Mouse (Mus musculus) embryonic facial prominence, embryonic 10.5 days (tissue): ENCODE results near the gene Rnf34. TPM values are rescaled to one million over a fixed set of nuclear protein-coding genes. Genes with fewer than 3 reads are reported as not detected.

Experiments used
- DNase-seq: peaks from one replicate; pipeline ENCODE4 v3.0.0-alpha.2; 2017; ENCODE audit warnings: low spot score
- H3K27ac ChIP-seq: fragments of 300-500 bp; sonication (generic); replicated peaks from 2 replicates; pipeline ENCODE4 v1.5.1; 2016; ENCODE audit warnings: mild to moderate bottlenecking
- H3K27me3 ChIP-seq: fragments of 300-500 bp; sonication (generic); replicated peaks from 2 replicates; pipeline ENCODE4 v1.6.1; 2016; ENCODE audit warnings: low read depth, mild to moderate bottlenecking; ENCODE audit not compliant: poor library complexity, severe bottlenecking
- H3K36me3 ChIP-seq: fragments of 300-500 bp; sonication (generic); replicated peaks from 2 replicates; pipeline ENCODE4 v1.6.1; 2016; ENCODE audit warnings: mild to moderate bottlenecking, moderate library complexity
- H3K4me1 ChIP-seq: fragments of 300-500 bp; sonication (generic); 2 replicates; pipeline ENCODE4 v1.6.1; 2016
- H3K4me3 ChIP-seq: fragments of 300-500 bp; sonication (generic); 2 replicates; pipeline ENCODE4 v1.5.1; 2016; ENCODE audit warnings: mild to moderate bottlenecking, moderate library complexity
- H3K9me3 ChIP-seq: fragments of 300-500 bp; sonication (generic); 2 replicates; pipeline ENCODE4 v1.6.1; 2016; ENCODE audit warnings: mild to moderate bottlenecking
- WGBS: fragments of 180-500 bp; shearing (Covaris S2); methylation state at CpG from one replicate; pipeline ENCODE4 v1.1.7; 2016; 5-methylcytosine and 5-hydroxymethylcytosine counted together
- polyA plus RNA-seq: library from polyadenylated mRNA; unstranded; fragments of >200 nt; fragmentation: Nextera tagmentation; extraction: Ambion mirVana; gene quantifications from 2 replicates; pipeline ENCODE4 v1.2.1, GENCODE M21; 2016

Gene Rnf34
- polyA plus RNA-seq = 48.5 and 48.7 TPM in 2 replicates

DNA sequence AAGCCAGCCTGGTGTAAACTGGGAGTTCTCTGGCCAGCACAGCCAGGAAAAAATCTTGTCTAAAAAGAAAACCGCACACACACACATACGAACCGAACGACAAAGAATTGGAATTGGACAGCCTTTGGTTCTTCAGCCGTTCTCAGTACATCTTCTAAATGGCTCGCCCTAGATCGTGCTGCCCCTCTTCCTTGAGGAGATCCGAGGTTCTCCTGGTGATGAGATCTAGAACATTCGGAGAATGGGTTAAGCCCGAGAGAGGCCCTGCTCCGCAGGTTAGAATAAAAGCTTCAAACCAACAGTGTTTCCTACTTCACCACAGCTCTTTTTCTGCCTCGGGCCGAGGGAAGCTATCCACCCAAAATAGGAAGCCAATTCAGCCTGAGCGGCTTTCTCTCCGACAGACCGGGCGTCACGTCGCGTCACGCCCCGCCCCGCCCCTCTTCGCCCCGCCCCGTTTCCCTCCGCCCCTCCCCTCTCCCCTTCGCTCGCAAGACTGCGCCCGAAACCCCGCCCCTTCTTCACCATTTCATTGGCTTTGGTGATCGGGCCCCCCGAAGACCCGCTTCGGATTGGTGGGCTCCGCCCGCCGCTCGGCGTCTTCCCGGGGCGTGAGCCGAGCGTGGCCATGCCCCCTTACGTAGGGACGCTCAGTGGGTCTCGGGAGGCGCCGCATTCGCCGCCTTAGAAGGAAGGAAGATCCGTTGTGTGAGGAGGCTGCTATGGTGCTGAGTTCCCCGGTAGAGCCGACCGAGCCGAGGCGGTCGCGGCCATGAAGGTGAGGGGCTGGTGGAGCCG is at the start of gene Rnf34:
TSS of gene Rnf34 (plus strand) at position 528 of the 798 bp plus-strand sequence.
- Histone ChIP-seq H3K27me3 (no peaks in the 10 kb centered on the region), H3K4me1 (peaks cover 24% of the 10 kb centered on the region), H3K9me3 (no peaks in the 10 kb centered on the region), H3K36me3 (no peaks in the 10 kb centered on the region; the same call in 1 of the 2 replicates), H3K27ac (peak within 1 kb of the TSS; percentile 97), H3K4me3 (peak within 1 kb of the TSS; percentile 91)
- peak; percentile 99 for DNase-seq
- WGBS = under 1% methylated on average over 61 of the region's 61 CpGs

- no peak overlapping the region for H3K27ac ChIP-seq
- no peaks in the 10 kb centered on the region for H3K9me3 ChIP-seq
- DNase-seq = no peak
- H3K4me3 ChIP-seq = no peak overlapping the region
- 86% methylated on average over 13 of the region's 13 CpGs for WGBS
- H3K27me3 ChIP-seq = no peaks in the 10 kb centered on the region
- H3K4me1 ChIP-seq = no peaks in the 10 kb centered on the region
- peaks cover 98% of the 10 kb centered on the region for H3K36me3 ChIP-seq
Observed at GRCm38 (mm10) chr5:122800345-122801010, 49.4 kb upstream of the Rnf34 start.

- whole genome bisulfite sequencing = 97% methylated on average over 8 of the region's 8 CpGs
- Histone ChIP-seq H3K36me3 (peaks cover 98% of the 10 kb centered on the region), H3K27ac (no peak overlapping the region), H3K4me1 (no peaks in the 10 kb centered on the region), H3K27me3 (no peaks in the 10 kb centered on the region), H3K4me3 (no peak overlapping the region), H3K9me3 (no peaks in the 10 kb centered on the region)
- no peak for DNase-seq
Observed at GRCm38 (mm10) chr5:122801684-122802083, 48.2 kb upstream of the Rnf34 start.

DNA sequence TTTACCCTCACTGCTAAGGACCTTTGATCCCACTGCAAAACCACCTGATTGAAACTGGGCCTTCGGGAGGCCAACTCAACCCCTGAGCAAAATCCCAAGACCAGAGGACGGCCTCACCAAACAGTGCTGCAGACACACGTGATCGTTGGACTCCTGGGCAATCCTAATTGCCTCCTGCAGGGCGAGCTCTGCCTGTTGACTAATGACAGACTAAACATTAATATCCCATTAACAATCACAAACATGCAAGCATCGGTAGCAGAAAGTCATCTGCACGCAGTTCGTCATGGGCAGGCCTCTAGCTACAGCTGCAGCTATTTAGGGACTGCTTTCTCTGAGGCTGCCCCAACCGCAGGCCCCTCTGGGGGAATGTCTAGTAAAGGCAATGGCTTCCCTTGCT is 47.1 kb upstream of the Rnf34 start:
- Histone ChIP-seq H3K4me3 (no peak overlapping the region), H3K27me3 (no peaks in the 10 kb centered on the region), H3K27ac (no peak overlapping the region), H3K4me1 (no peaks in the 10 kb centered on the region), H3K9me3 (no peaks in the 10 kb centered on the region), H3K36me3 (peaks cover 100% of the 10 kb centered on the region)
- DNase-seq = no peak
- WGBS = 86% methylated on average over 9 of the region's 9 CpGs

GRCm38 (mm10) chr5:122805503-122805902 is 44.3 kb upstream of the Rnf34 start:
- H3K27ac ChIP-seq = no peak overlapping the region
- whole genome bisulfite sequencing = 54% methylated on average over 3 of the region's 3 CpGs
- no peaks in the 10 kb centered on the region for H3K27me3 ChIP-seq
- peaks cover 99% of the 10 kb centered on the region for H3K36me3 ChIP-seq
- H3K4me1 ChIP-seq = no peaks in the 10 kb centered on the region
- H3K9me3 ChIP-seq = no peaks in the 10 kb centered on the region
- DNase-seq = no peak
- no peak overlapping the region for H3K4me3 ChIP-seq

DNA sequence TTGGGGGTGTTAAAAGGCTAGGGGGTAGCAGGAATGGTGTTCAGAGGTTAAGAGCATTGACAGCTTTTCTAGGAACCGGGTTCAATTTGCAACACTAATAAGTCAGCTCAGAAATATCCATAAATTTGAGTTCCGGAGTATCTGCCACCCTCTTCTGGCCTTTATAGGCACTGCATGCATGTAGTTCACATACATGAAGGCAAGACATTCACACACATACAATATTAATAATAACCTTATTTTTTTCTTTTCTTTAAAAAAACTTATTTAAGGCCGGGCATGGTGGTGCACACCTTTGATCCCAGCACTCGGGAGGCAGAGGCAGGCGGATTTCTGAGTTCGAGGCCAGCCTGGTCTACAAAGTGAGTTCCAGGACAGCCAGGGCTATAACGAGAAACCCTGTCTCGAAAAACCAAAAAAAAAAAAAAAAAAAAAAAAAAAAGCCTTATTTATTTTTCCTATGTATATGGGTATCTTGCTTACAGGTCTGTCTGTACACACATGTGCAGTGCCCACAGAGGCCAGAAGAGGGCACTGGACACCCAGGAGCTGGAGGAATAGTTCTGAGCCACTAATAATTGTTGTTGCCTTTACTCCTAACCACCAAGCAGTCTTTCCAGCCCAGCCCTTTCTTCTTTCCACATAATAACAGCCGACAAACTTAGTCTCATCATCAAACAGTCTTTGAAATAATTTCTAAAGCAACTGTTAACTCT is 38.3 kb upstream of the Rnf34 start:
- Histone ChIP-seq H3K27ac (no peak overlapping the region), H3K9me3 (no peaks in the 10 kb centered on the region), H3K4me3 (no peak overlapping the region), H3K27me3 (no peaks in the 10 kb centered on the region), H3K4me1 (no peaks in the 10 kb centered on the region), H3K36me3 (peaks cover 99% of the 10 kb centered on the region)
- peak; percentile 73 for DNase-seq
- 91% methylated on average over 9 of the region's 9 CpGs for WGBS

DNA sequence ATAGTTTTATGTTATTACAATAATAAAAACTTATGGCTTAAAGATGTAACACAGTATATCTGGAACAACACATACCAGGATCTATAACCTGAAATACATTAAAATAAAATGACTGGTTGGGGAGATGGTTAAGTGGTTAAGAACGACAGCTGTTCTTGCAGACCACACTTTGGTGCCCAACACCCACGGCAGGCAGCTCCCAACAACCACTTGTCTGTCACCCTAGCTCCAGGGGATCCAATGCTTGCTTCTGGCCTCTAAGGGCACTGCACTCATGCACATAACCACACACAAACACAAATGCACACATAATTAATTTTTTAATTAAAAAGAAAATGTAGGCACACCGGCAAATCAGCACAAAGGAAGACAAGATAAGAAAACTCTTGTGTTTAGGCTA is 37.1 kb upstream of the Rnf34 start:
- Histone ChIP-seq H3K36me3 (peaks cover 99% of the 10 kb centered on the region), H3K4me1 (no peaks in the 10 kb centered on the region), H3K4me3 (no peak overlapping the region), H3K9me3 (no peaks in the 10 kb centered on the region), H3K27ac (no peak overlapping the region), H3K27me3 (no peaks in the 10 kb centered on the region)
- DNase-seq = no peak
- 91% methylated on average over 3 of the region's 3 CpGs for WGBS

DNA sequence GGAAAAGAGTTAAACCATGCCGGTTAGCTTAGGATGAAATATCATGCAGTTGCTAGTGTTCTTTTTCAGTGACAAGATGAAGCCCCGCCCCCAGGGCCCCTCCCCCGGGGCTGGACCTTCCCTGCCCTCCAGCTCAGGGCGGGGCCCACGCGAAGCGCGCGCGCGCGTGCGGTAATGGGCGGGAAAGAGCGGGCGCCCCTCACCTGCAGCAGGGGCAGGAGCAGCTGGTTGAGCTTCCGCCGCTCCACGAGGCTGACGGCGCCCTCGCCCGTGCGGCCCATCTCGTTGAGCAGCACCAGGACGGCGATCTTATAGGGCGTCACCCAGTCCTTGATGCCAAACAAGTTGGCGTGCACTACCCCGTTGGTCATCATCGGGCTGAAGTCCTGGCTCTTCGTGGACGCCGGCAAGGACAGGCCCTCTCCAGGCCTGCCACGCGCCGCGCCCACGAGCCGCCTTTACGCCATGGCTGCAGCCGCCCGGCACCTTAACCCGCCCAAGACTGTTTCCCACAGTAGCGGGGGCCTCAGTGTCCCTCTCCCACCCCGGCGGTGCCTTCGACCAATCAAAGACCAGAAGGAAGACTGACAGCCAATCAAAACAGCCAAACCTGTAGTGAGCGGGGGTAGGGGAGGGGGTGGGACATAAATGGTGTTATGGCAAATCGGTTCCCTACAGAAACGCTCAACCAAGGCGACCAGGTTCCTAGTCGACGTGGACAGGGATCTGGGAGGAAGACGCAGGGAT is 28.9 kb upstream of the Rnf34 start, which contains the start of gene Anapc5:
TSS of gene Anapc5 (minus strand) at position 563 of the 747 bp plus-strand sequence.
- Histone ChIP-seq H3K27me3 (no peaks in the 10 kb centered on the region), H3K4me3 (peak within 1 kb of the TSS; percentile 79), H3K4me1 (peaks cover 13% of the 10 kb centered on the region), H3K27ac (peak within 1 kb of the TSS; percentile 97), H3K9me3 (no peaks in the 10 kb centered on the region), H3K36me3 (peaks cover 37% of the 10 kb centered on the region)
- peak; percentile 96 for DNase-seq
- under 1% methylated on average over 55 of the region's 55 CpGs for WGBS

DNA sequence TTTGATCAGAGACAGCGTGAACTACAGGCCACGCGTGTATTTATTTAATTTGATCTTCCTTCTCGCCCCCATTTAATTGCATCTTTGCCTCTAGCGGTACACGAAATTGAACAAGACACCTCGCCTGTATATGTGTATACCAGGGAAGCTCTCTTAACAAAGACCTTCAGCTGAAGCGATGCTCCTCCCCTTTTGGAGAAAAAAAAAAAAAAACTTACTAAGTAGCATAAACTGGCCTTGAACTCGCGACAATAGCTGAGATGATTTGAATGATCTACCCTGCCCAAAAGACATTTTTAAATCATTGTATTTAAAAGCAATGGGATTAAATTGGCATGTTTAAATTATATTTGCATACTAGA is 28.3 kb upstream of the Rnf34 start:
- no peaks in the 10 kb centered on the region for H3K27me3 ChIP-seq
- no peaks in the 10 kb centered on the region for H3K9me3 ChIP-seq
- peak overlapping the region; percentile 79 for H3K4me3 ChIP-seq
- 1% methylated on average over 10 of the region's 10 CpGs for WGBS
- peak overlapping the region; percentile 97 for H3K27ac ChIP-seq
- peaks cover 31% of the 10 kb centered on the region for H3K36me3 ChIP-seq
- no peak for DNase-seq
- H3K4me1 ChIP-seq = peaks cover 13% of the 10 kb centered on the region

DNA sequence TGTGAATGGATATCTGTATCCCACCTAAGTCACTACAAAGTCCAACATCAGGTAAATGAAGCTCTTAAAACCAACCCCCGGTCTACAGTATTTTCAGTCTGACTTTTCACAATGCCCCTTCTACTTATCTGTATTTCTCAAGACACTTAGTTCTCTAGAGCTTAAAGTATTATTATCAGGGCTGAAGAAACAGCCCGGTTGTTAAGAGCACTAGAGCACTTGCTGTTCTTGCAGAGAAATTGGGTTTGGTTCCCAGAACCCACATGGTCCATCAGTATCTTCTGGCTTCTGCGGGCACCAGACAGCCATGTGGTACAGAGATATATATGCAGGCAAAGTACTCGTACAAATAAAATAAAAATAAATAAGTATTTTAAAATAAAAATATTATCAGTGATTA is 27.4 kb upstream of the Rnf34 start:
- no peaks in the 10 kb centered on the region for H3K9me3 ChIP-seq

DNA sequence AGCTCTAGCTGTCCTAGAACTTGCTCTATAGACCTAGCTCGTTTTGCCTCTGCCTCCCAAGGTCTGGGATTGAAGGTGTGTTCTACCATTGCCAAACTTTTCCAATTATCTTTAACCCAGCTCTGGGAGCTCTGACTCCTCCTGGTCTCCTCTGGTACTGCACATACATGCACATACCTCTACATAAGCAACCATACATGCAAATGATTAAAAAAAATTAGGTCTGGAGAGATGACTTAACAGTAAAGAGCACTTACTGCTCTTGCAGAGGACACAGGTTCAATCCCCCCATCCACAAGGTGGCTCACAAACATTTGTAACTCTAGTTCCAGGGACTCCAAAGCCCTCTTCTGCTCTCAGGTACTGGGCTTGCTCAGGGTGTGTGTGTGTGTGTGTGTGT is 25.9 kb upstream of the Rnf34 start:
- WGBS = 72% methylated on average over 1 of the region's 1 CpGs
- Histone ChIP-seq H3K36me3 (peaks cover 6% of the 10 kb centered on the region), H3K27me3 (no peaks in the 10 kb centered on the region), H3K4me1 (peaks cover 13% of the 10 kb centered on the region), H3K4me3 (no peak overlapping the region), H3K27ac (no peak overlapping the region), H3K9me3 (no peaks in the 10 kb centered on the region)
- no peak for DNase-seq

More for the DNA sequence above, 27.4 kb upstream of the Rnf34 start:
- peaks cover 13% of the 10 kb centered on the region for H3K4me1 ChIP-seq
- no peak overlapping the region for H3K27ac ChIP-seq
- 91% methylated on average over 4 of the region's 4 CpGs for WGBS
- DNase-seq = no peak
- no peak overlapping the region for H3K4me3 ChIP-seq
- H3K36me3 ChIP-seq = peaks cover 22% of the 10 kb centered on the region
- no peaks in the 10 kb centered on the region for H3K27me3 ChIP-seq

DNA sequence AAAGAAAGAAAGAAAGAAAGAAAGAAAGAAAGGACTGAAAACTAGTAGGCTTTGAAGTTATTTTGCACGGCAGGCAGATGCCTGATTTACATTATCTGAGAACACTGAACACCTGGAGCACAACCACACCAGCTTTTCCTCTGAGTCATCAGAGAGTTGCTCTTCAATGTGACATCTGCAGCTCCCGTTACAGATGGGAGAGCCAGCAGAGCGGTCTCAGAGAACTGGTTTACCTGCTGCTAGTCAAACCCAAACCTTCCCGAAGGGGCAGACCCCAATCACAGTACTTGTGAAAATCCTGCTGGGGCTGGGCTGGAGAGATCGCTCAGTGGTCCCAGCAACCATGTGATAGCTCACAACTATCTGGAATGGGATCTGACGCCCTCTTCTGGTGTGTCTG is 25.4 kb upstream of the Rnf34 start:
- H3K27ac ChIP-seq = no peak overlapping the region
- WGBS = 76% methylated on average over 6 of the region's 6 CpGs
- H3K36me3 ChIP-seq = peaks cover 2% of the 10 kb centered on the region
- H3K9me3 ChIP-seq = no peaks in the 10 kb centered on the region
- no peak for DNase-seq
- peaks cover 10% of the 10 kb centered on the region for H3K4me1 ChIP-seq
- H3K4me3 ChIP-seq = no peak overlapping the region
- H3K27me3 ChIP-seq = no peaks in the 10 kb centered on the region
